Mouse (Mus musculus) forebrain, embryonic 15.5 days (tissue): ENCODE results near the gene Sulf2. TPM values are rescaled to one million over a fixed set of nuclear protein-coding genes. Genes with fewer than 3 reads are reported as not detected.

Experiments used
- ATAC-seq: fragments of 200-750 bp; cut with Nextera tagmentation; replicated peaks from 2 replicates; pipeline ENCODE4 v1.8.0; 2017; ENCODE audit warnings: mild to moderate bottlenecking, moderate TSS enrichment, moderate library complexity
- H3K27ac ChIP-seq: fragments of 300-500 bp; sonication (generic); replicated peaks from 2 replicates; pipeline ENCODE4 v1.5.1; 2015; ENCODE audit warnings: mild to moderate bottlenecking, inconsistent platforms
- H3K27me3 ChIP-seq: fragments of 300-500 bp; sonication (generic); 2 replicates; pipeline ENCODE4 v1.6.1; 2015; ENCODE audit warnings: inconsistent platforms
- H3K36me3 ChIP-seq: fragments of 300-500 bp; sonication (generic); 2 replicates; pipeline ENCODE4 v1.6.1; 2015; ENCODE audit warnings: mild to moderate bottlenecking, inconsistent platforms
- H3K4me1 ChIP-seq: fragments of 300-500 bp; sonication (generic); 2 replicates; pipeline ENCODE4 v1.6.1; 2015; ENCODE audit warnings: inconsistent platforms
- H3K4me2 ChIP-seq: fragments of 300-500 bp; sonication (generic); replicated peaks from 2 replicates; pipeline ENCODE4 v1.6.1; 2015; ENCODE audit warnings: mild to moderate bottlenecking, inconsistent platforms
- H3K4me3 ChIP-seq: fragments of 300-500 bp; sonication (generic); 2 replicates; pipeline ENCODE4 v1.5.1; 2015; ENCODE audit warnings: mild to moderate bottlenecking, inconsistent platforms
- H3K9ac ChIP-seq: fragments of 300-500 bp; sonication (generic); replicated peaks from 2 replicates; pipeline ENCODE4 v1.6.1; 2015; ENCODE audit warnings: mild to moderate bottlenecking, inconsistent platforms
- H3K9me3 ChIP-seq: fragments of 300-500 bp; sonication (generic); 2 replicates; pipeline ENCODE4 v1.6.1; 2016; ENCODE audit warnings: inconsistent platforms
- WGBS: fragments of 180-500 bp; shearing (Covaris S2); methylation state at CpG from one replicate; pipeline ENCODE4 v1.1.7; 2015; ENCODE audit warnings: mixed read lengths; 5-methylcytosine and 5-hydroxymethylcytosine counted together
- polyA plus RNA-seq: library from polyadenylated mRNA; unstranded; fragments of >200 nt; fragmentation: Nextera tagmentation; extraction: Ambion mirVana; gene quantifications from 2 replicates; pipeline ENCODE4 v1.2.1, GENCODE M21; 2015

Gene Sulf2
- polyA plus RNA-seq, 1 experiment from 2014 or later: 36.0 TPM

DNA sequence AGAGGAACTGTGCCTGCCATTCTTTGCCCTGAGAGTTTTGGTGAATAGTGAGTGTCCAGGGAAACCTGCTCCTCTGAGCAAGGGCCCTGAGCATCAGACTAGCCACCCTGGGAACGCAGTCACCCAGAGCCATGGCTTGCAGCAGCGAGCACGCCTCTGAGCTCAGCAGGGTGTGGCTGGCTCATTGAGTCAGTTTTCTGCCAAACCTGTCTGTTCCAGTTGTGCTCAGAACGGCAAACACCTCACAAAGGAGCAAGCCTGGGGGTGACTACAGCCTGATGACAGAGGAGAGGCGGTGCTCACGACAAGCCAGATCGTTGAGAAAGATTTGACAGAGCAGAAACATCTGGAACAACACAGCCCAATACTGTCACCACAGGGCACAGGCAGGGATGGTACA lies 14.7 kb upstream of the Sulf2 start:
- Histone ChIP-seq H3K4me1 (peaks cover 5% of the 10 kb centered on the region), H3K9ac (no peak overlapping the region), H3K27ac (no peak overlapping the region), H3K27me3 (peaks cover 36% of the 10 kb centered on the region; the same call in 1 of the 2 replicates), H3K9me3 (no peaks in the 10 kb centered on the region), H3K4me3 (no peak overlapping the region), H3K36me3 (no peaks in the 10 kb centered on the region), H3K4me2 (no peak overlapping the region)
- 48% methylated on average over 7 of the region's 7 CpGs for WGBS
- no peak for ATAC-seq

DNA sequence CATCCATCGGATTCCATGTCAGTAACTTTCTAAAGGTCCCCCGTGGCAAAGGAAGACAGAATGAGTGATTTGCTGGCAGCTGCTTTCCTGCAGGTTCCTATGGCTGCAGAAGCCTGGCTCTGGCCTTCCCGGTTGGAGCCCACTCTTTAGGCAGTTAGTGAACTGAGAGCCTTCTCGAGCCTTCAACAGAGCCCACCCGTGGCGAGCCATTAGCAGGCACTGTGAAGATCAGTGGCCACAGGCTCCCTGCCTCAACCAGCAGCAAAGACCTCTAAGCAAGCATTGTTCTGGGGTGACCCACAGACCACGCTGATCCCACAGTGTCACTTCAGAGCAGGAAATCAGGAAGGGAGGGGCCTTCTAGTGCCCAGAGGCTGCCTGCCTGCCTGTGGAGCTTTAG lies 13.4 kb upstream of the Sulf2 start:
- no peaks in the 10 kb centered on the region for H3K36me3 ChIP-seq
- H3K9me3 ChIP-seq: no peaks in the 10 kb centered on the region
- H3K27ac ChIP-seq: no peak overlapping the region
- H3K4me3 ChIP-seq: no peak overlapping the region
- no peak for ATAC-seq
- peaks cover 26% of the 10 kb centered on the region; the same call in 1 of the 2 replicates for H3K27me3 ChIP-seq
- peaks cover 7% of the 10 kb centered on the region; the same call in 1 of the 2 replicates for H3K4me1 ChIP-seq
- no peak overlapping the region for H3K4me2 ChIP-seq
- WGBS: 16% methylated on average over 7 of the region's 7 CpGs
- H3K9ac ChIP-seq: no peak overlapping the region

DNA sequence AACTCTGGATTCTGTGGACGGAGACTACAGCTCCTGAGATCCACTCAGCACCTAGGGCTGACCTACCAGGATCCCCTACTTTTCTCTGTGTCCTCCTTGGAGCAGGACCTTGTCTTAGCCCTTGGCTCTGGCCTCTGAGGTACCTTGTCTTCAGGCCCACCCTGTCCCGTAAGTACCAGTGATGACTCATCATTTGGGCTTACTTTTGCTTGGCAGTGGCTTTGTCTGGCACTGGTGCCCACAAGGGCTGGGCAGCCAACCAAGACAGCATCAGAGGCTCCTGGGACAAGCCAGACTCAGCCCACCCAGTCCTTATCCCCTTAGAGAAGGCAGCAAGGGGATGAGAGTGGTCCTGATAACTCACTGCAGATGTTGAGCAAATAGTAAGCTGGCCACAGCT lies 11.9 kb upstream of the Sulf2 start:
- WGBS: 96% methylated on average over 2 of the region's 2 CpGs
- H3K4me3 ChIP-seq: no peak overlapping the region
- peaks cover 12% of the 10 kb centered on the region; the same call in 1 of the 2 replicates for H3K4me1 ChIP-seq
- 0 out of 2 replicates have a peak, but pooled peaks cover 13% of the 10 kb centered on the region for H3K27me3 ChIP-seq
- no peak overlapping the region for H3K27ac ChIP-seq
- no peaks in the 10 kb centered on the region for H3K36me3 ChIP-seq
- no peak overlapping the region for H3K9ac ChIP-seq
- ATAC-seq: no peak
- no peak overlapping the region for H3K4me2 ChIP-seq
- H3K9me3 ChIP-seq: no peaks in the 10 kb centered on the region

DNA sequence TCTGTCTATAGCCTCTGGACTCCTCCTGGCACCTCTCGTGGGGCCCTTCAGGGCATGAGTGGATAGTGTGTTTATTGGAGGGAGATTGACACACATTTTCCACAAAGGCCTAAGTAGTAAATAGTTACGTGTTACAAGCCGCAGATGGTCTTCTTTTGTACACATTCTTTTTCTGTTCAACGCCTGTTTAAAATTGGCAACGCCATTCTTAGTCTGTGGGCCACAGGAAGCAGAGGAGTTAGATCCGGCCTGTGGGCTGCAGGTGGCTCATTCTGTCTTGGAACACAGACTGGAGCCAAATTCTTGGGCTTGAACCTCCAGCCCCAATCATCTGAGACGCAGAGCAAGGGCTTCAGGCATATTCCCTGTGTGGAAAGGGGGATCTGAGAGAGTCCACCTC lies 9.9 kb upstream of the Sulf2 start:
- H3K27ac ChIP-seq: no peak overlapping the region
- no peaks in the 10 kb centered on the region for H3K9me3 ChIP-seq
- H3K27me3 ChIP-seq: 0 out of 2 replicates have a peak, but pooled peaks cover 6% of the 10 kb centered on the region
- ATAC-seq: no peak
- H3K9ac ChIP-seq: no peak overlapping the region
- 42% methylated on average over 7 of the region's 7 CpGs for WGBS
- H3K4me2 ChIP-seq: no peak overlapping the region
- H3K4me1 ChIP-seq: peaks cover 12% of the 10 kb centered on the region; the same call in 1 of the 2 replicates
- H3K36me3 ChIP-seq: no peaks in the 10 kb centered on the region
- H3K4me3 ChIP-seq: no peak overlapping the region

GRCm38 (mm10) chr2:166164601-166165000 lies 9.1 kb upstream of the Sulf2 start:
- WGBS: 82% methylated on average over 1 of the region's 1 CpGs
- no peak for ATAC-seq
- H3K9me3 ChIP-seq: no peaks in the 10 kb centered on the region
- no peak overlapping the region for H3K4me2 ChIP-seq
- H3K4me3 ChIP-seq: no peak overlapping the region
- H3K36me3 ChIP-seq: no peaks in the 10 kb centered on the region
- no peak overlapping the region for H3K27ac ChIP-seq
- H3K9ac ChIP-seq: no peak overlapping the region
- H3K27me3 ChIP-seq: 0 out of 2 replicates have a peak, but pooled peaks cover 5% of the 10 kb centered on the region
- H3K4me1 ChIP-seq: peaks cover 12% of the 10 kb centered on the region; the same call in 1 of the 2 replicates

DNA sequence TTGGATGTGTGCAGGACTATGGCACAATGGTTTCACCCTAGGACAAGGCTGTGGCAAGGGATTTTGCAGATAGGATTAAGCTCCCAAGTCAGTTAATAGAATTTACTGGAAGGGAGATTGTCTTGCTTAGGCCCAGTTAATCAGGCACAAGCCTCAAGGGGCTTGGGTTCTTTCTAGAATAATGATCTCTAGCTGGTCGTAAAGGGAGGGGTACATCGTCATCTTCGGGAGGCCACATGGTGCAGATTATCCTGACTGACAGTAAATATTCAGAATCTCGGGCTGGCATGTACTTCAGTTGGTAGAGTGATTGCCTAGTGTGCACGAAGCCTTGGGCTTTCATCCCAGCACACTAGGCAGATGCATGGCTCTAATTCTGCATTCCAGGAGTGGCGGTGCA lies 8.5 kb upstream of the Sulf2 start:
- Histone ChIP-seq H3K27ac (no peak overlapping the region), H3K4me1 (peaks cover 14% of the 10 kb centered on the region; the same call in 1 of the 2 replicates), H3K27me3 (no peaks in the 10 kb centered on the region), H3K9me3 (no peaks in the 10 kb centered on the region), H3K36me3 (no peaks in the 10 kb centered on the region), H3K4me2 (no peak overlapping the region), H3K9ac (no peak overlapping the region), H3K4me3 (no peak overlapping the region)
- 52% methylated on average over 6 of the region's 6 CpGs for WGBS
- ATAC-seq: no peak

- H3K36me3 ChIP-seq: no peaks in the 10 kb centered on the region
- WGBS: 65% methylated on average over 5 of the region's 5 CpGs
- no peak overlapping the region for H3K4me2 ChIP-seq
- no peak overlapping the region for H3K27ac ChIP-seq
- no peak for ATAC-seq
- H3K27me3 ChIP-seq: peaks cover under 1% of the 10 kb centered on the region; the same call in 1 of the 2 replicates
- H3K4me3 ChIP-seq: no peak overlapping the region
- H3K9me3 ChIP-seq: no peaks in the 10 kb centered on the region
- H3K4me1 ChIP-seq: peaks cover 18% of the 10 kb centered on the region
- H3K9ac ChIP-seq: no peak overlapping the region
Observed at GRCm38 (mm10) chr2:166163252-166163651, 7.8 kb upstream of the Sulf2 start.

GRCm38 (mm10) chr2:166162160-166162559 lies 6.7 kb upstream of the Sulf2 start:
- 89% methylated on average over 5 of the region's 5 CpGs for WGBS
- peaks cover 11% of the 10 kb centered on the region for H3K27me3 ChIP-seq
- no peak overlapping the region for H3K27ac ChIP-seq
- H3K36me3 ChIP-seq: no peaks in the 10 kb centered on the region
- H3K4me2 ChIP-seq: no peak overlapping the region
- no peak overlapping the region for H3K9ac ChIP-seq
- ATAC-seq: no peak
- H3K9me3 ChIP-seq: no peaks in the 10 kb centered on the region
- H3K4me3 ChIP-seq: no peak overlapping the region
- peaks cover 18% of the 10 kb centered on the region for H3K4me1 ChIP-seq

GRCm38 (mm10) chr2:166159276-166159675 lies 3.8 kb upstream of the Sulf2 start:
- Histone ChIP-seq H3K9ac (no peak overlapping the region), H3K27me3 (peaks cover 25% of the 10 kb centered on the region), H3K4me2 (no peak overlapping the region), H3K9me3 (no peaks in the 10 kb centered on the region), H3K4me1 (peaks cover 28% of the 10 kb centered on the region), H3K27ac (no peak overlapping the region), H3K4me3 (no peak overlapping the region), H3K36me3 (no peaks in the 10 kb centered on the region)
- WGBS: 91% methylated on average over 7 of the region's 7 CpGs
- ATAC-seq: no peak

DNA sequence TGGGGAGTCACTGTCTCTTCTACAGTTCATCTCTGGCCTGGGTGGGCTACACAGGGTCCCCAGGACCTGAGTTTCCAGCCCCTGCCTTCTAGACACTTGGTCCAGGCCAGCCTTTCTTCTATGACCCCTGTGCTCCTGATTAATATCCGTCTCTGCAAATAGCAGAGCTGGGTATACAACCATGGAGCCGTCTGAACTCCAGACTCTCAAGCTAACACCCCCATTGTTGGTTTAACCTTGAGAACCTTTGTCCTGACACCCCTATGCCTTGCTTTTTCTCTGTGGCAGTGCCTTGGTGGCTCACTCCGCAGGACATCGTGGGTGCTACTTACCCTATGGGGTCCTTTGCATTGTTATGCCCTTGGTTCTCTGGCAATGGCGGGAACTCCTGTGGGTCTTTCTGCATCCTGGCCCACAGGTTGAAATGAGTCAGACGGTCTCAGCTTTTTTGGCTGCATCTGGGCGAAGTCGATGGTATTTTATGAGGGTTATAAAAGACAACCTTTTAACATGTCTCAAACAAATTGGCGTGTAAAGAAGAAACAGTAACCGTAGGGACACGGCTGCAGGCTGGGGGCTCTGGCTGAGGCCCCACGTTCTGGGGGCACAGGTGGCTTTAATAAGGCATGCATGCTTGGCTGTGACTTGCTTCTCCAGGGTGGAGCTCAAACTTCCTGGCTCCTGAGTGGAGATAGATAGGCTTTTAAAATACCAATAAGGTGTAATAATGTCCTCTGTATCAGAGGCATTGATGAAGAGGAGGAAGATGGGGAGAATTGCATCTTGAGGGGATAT lies 2.5 kb upstream of the Sulf2 start:
- peaks cover 34% of the 10 kb centered on the region for H3K4me1 ChIP-seq
- H3K9ac ChIP-seq: no peak overlapping the region
- no peak overlapping the region for H3K27ac ChIP-seq
- no peak for ATAC-seq
- peaks cover 35% of the 10 kb centered on the region for H3K27me3 ChIP-seq
- H3K4me2 ChIP-seq: no peak overlapping the region
- no peak overlapping the region for H3K4me3 ChIP-seq
- no peaks in the 10 kb centered on the region for H3K9me3 ChIP-seq
- H3K36me3 ChIP-seq: no peaks in the 10 kb centered on the region
- 82% methylated on average over 12 of the region's 12 CpGs for WGBS

DNA sequence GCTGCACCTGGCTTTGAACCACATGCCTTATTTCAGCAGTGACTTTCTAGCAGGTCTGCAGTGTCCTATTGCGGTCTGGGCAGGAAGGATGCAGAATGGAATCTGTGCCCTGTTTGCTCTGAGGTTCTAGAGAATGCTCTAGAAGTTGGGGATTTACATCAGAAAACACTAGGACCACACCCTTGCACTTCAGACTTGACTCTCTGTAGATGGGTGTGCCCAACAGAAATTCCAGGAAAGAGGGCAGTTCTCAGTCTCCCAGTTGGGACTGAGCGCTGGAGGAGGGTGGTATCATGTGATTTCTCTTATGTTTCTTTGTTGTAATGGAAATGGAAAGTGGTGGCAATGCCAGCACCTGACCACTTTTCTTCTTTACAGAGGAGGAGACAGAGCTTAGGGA lies 1.7 kb upstream of the Sulf2 start:
- no peak overlapping the region for H3K4me3 ChIP-seq
- no peak for ATAC-seq
- H3K4me2 ChIP-seq: no peak overlapping the region
- peaks cover 42% of the 10 kb centered on the region for H3K4me1 ChIP-seq
- H3K27me3 ChIP-seq: peaks cover 38% of the 10 kb centered on the region
- WGBS: 89% methylated on average over 2 of the region's 2 CpGs
- no peaks in the 10 kb centered on the region for H3K9me3 ChIP-seq
- no peaks in the 10 kb centered on the region for H3K36me3 ChIP-seq
- H3K9ac ChIP-seq: no peak overlapping the region
- no peak overlapping the region for H3K27ac ChIP-seq

DNA sequence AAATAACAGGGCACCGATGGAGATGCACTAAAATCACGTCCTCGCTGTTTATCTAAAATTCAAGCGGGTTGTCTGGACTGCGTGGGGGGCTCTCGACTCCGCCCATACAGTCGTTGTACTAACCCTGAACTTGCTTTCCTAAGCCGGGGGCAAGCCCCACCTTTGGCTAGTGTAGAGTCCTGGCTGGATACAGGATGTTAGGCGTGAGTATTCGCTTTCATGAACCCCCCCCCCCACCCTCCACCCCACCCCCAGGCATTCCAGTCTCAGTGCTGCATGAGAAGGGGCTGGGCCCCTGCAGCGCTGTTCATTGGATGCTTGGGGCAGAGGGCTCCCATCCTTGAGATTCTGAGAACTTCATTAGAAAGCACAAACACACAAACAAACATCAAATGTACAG lies 659 bp upstream of the Sulf2 start:
- ATAC-seq: no peak
- no peak overlapping the region for H3K27ac ChIP-seq
- no peaks in the 10 kb centered on the region for H3K36me3 ChIP-seq
- no peak overlapping the region for H3K4me2 ChIP-seq
- WGBS: 15% methylated on average over 12 of the region's 12 CpGs
- no peak overlapping the region for H3K4me3 ChIP-seq
- H3K9me3 ChIP-seq: no peaks in the 10 kb centered on the region
- peaks cover 38% of the 10 kb centered on the region for H3K27me3 ChIP-seq
- no peak overlapping the region for H3K9ac ChIP-seq
- H3K4me1 ChIP-seq: peaks cover 53% of the 10 kb centered on the region
